Mouse (Mus musculus): ENCODE data around the gene Cds2. TPM values are rescaled to one million over a fixed set of nuclear protein-coding genes. Genes with fewer than 3 reads are reported as not detected.

Cds2 gene
- total and polyA plus RNA-seq, 2 experiments from 2014 or later = 22.6 to 61.5 TPM

DNA sequence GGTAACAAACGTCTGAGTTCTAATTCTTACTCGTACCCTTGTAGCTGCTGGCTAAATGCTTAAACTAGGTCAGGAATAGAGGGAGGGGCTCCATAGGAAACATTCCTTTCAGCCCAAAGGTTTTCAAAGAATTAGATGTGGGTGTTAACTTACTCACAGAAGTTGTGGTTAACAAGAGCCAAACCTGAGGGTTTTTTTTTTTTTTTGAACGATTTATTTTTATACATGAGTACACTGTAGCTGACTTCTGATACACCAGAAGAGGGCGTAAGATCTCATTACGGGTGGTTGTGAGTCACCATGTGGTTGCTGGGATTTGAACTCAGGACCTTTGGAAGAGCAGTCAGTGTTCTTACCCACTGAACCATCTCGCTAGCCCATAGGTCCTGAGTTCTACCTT, 773 bp upstream of the Cds2 start:
- WGBS = 59% methylated on average over 6 of the region's 6 CpGs
- Histone ChIP-seq H3K4me2 (ENCODE audit: low read depth, low read length) (no peak overlapping the region), H3K4me3 (ENCODE audit: low read depth, low read length) (no peak overlapping the region), H3K4me1 (ENCODE audit: control insufficient read depth, insufficient read depth) (peaks cover 21% of the 10 kb centered on the region), H3K9me3 (replicated peaks; ENCODE audit: control insufficient read depth, low read length) (no peaks in the 10 kb centered on the region), H3K27me3 (ENCODE audit: control insufficient read depth, insufficient read depth, low read length) (no peaks in the 10 kb centered on the region), H3K27ac (ENCODE audit: low read depth) (no peak overlapping the region), H3K36me3 (replicated peaks; ENCODE audit: control insufficient read depth, insufficient read depth, low read length) (no peaks in the 10 kb centered on the region), H3K9ac (replicated peaks; ENCODE audit: low read depth, low read length) (no peak overlapping the region)
- ATAC-seq (ENCODE audit: insufficient read depth, low read depth) = no peak
- TF ChIP-seq EP300 (IDR thresholded peaks at IDR 0.05; ENCODE audit: low read depth) (no peak), CTCF (IDR thresholded peaks at IDR 0.05; ENCODE audit: low read depth) (no peak)
- no peak for DNase-seq (ENCODE audit: low spot score)

- H3K36me3 ChIP-seq (replicated peaks; ENCODE audit: control insufficient read depth, insufficient read depth, low read length) = no peaks in the 10 kb centered on the region
- peak overlapping the region; percentile 95 for H3K9ac ChIP-seq (replicated peaks; ENCODE audit: low read depth, low read length)
- WGBS = 2% methylated on average over 34 of the region's 47 CpGs
- peak overlapping the region; percentile 78 for H3K27ac ChIP-seq (ENCODE audit: low read depth)
- no peak for TF ChIP-seq EP300 (IDR thresholded peaks at IDR 0.05; ENCODE audit: low read depth)
- TF ChIP-seq CTCF (IDR thresholded peaks at IDR 0.05; ENCODE audit: low read depth) = no peak
- peak overlapping the region; percentile 86 for H3K4me2 ChIP-seq (ENCODE audit: low read depth, low read length)
- H3K9me3 ChIP-seq (replicated peaks; ENCODE audit: control insufficient read depth, low read length) = no peaks in the 10 kb centered on the region
- no peaks in the 10 kb centered on the region for H3K27me3 ChIP-seq (ENCODE audit: control insufficient read depth, insufficient read depth, low read length)
- no peak for DNase-seq (ENCODE audit: low spot score)
- peaks cover 23% of the 10 kb centered on the region for H3K4me1 ChIP-seq (ENCODE audit: control insufficient read depth, insufficient read depth)
- peak; percentile 36 for ATAC-seq (ENCODE audit: insufficient read depth, low read depth)
- peak overlapping the region; percentile 95 for H3K4me3 ChIP-seq (ENCODE audit: low read depth, low read length)
Observed at GRCm38 (mm10) chr2:132263421-132264265, 695 bp downstream of the Cds2 start.

- no peaks in the 10 kb centered on the region for H3K9me3 ChIP-seq (replicated peaks; ENCODE audit: control insufficient read depth, low read length)
- H3K27me3 ChIP-seq (ENCODE audit: control insufficient read depth, insufficient read depth, low read length) = no peaks in the 10 kb centered on the region
- H3K36me3 ChIP-seq (replicated peaks; ENCODE audit: control insufficient read depth, insufficient read depth, low read length) = no peaks in the 10 kb centered on the region
- peak overlapping the region; percentile 95; the same call in 1 of the 2 replicates for H3K9ac ChIP-seq (replicated peaks; ENCODE audit: low read depth, low read length)
- peak overlapping the region; percentile 95 for H3K4me3 ChIP-seq (ENCODE audit: low read depth, low read length)
- peaks cover 28% of the 10 kb centered on the region for H3K4me1 ChIP-seq (ENCODE audit: control insufficient read depth, insufficient read depth)
- peak overlapping the region; percentile 86 for H3K4me2 ChIP-seq (ENCODE audit: low read depth, low read length)
- WGBS = 17% methylated on average over 6 of the region's 6 CpGs
- no peak for DNase-seq (ENCODE audit: low spot score)
- peak overlapping the region; percentile 78 for H3K27ac ChIP-seq (ENCODE audit: low read depth)
- no peak for ATAC-seq (ENCODE audit: insufficient read depth, low read depth)
- TF ChIP-seq CTCF (IDR thresholded peaks at IDR 0.05; ENCODE audit: low read depth) = no peak
- no peak for TF ChIP-seq EP300 (IDR thresholded peaks at IDR 0.05; ENCODE audit: low read depth)
Observed at GRCm38 (mm10) chr2:132264266-132264710, 1.3 kb downstream of the Cds2 start.

- no peaks in the 10 kb centered on the region for H3K27me3 ChIP-seq (ENCODE audit: control insufficient read depth, insufficient read depth, low read length)
- peak overlapping the region; percentile 86 for H3K4me2 ChIP-seq (ENCODE audit: low read depth, low read length)
- peak; percentile 41 for DNase-seq (ENCODE audit: low spot score)
- 0 out of 2 replicates have a peak overlapping the region, but pooled peaks have one; percentile 78 for H3K27ac ChIP-seq (ENCODE audit: low read depth)
- no peak overlapping the region for H3K4me3 ChIP-seq (ENCODE audit: low read depth, low read length)
- ATAC-seq (ENCODE audit: insufficient read depth, low read depth) = no peak
- peaks cover 38% of the 10 kb centered on the region for H3K4me1 ChIP-seq (ENCODE audit: control insufficient read depth, insufficient read depth)
- no peaks in the 10 kb centered on the region for H3K9me3 ChIP-seq (replicated peaks; ENCODE audit: control insufficient read depth, low read length)
- H3K9ac ChIP-seq (replicated peaks; ENCODE audit: low read depth, low read length) = no peak overlapping the region
- no peak for TF ChIP-seq EP300 (IDR thresholded peaks at IDR 0.05; ENCODE audit: low read depth)
- no peak for TF ChIP-seq CTCF (IDR thresholded peaks at IDR 0.05; ENCODE audit: low read depth)
- 75% methylated on average over 9 of the region's 9 CpGs for WGBS
- H3K36me3 ChIP-seq (replicated peaks; ENCODE audit: control insufficient read depth, insufficient read depth, low read length) = no peaks in the 10 kb centered on the region
Observed at GRCm38 (mm10) chr2:132265196-132265595, 2.2 kb downstream of the Cds2 start.

DNA sequence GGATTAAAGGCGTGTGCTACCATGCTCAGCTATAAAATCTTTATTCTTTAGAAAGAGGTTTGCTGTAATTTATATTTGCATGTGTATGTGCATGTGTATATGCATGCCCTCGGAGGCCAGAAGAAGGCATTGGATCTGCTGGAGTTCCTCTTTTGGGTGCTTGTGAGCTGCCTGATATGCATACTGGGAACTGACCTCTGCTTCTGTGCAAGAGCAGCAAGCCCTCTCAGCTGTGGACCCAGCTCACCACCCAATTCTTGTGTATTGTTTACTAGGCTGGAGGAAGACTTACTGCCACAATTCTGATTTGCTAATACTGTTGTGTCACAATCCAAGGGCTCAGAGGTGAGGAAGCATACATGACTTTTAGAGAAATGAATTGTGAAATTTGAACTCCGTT, 3.1 kb downstream of the Cds2 start:
- no peaks in the 10 kb centered on the region for H3K36me3 ChIP-seq (replicated peaks; ENCODE audit: control insufficient read depth, insufficient read depth, low read length)
- no peak overlapping the region for H3K9ac ChIP-seq (replicated peaks; ENCODE audit: low read depth, low read length)
- H3K4me3 ChIP-seq (ENCODE audit: low read depth, low read length) = no peak overlapping the region
- no peak for TF ChIP-seq EP300 (IDR thresholded peaks at IDR 0.05; ENCODE audit: low read depth)
- TF ChIP-seq CTCF (IDR thresholded peaks at IDR 0.05; ENCODE audit: low read depth) = no peak
- no peaks in the 10 kb centered on the region for H3K9me3 ChIP-seq (replicated peaks; ENCODE audit: control insufficient read depth, low read length)
- H3K27me3 ChIP-seq (ENCODE audit: control insufficient read depth, insufficient read depth, low read length) = no peaks in the 10 kb centered on the region
- no peak for DNase-seq (ENCODE audit: low spot score)
- peaks cover 46% of the 10 kb centered on the region for H3K4me1 ChIP-seq (ENCODE audit: control insufficient read depth, insufficient read depth)
- WGBS = 88% methylated on average over 3 of the region's 3 CpGs
- H3K4me2 ChIP-seq (ENCODE audit: low read depth, low read length) = no peak overlapping the region
- H3K27ac ChIP-seq (ENCODE audit: low read depth) = no peak overlapping the region
- no peak for ATAC-seq (ENCODE audit: insufficient read depth, low read depth)

Data from heart, postnatal 0 days (tissue).